Mouse (Mus musculus) CH12.LX (cell line): ENCODE results near the gene Stox2. TPM values are rescaled to one million over a fixed set of nuclear protein-coding genes. Genes with fewer than 3 reads are reported as not detected.

Experiments
- DNase-seq: peaks from one replicate; pipeline ENCODE4 v3.0.0-alpha.2; 2013; ENCODE audit errors: extremely low read depth
- H3K27ac ChIP-seq: 2 replicates; pipeline ENCODE4 v1.5.1; 2012; ENCODE audit warnings: low read depth, mild to moderate bottlenecking, control low read depth, moderate library complexity; ENCODE audit not compliant: insufficient read depth
- H3K27me3 ChIP-seq: replicated peaks from 2 replicates; pipeline ENCODE3; 2012; ENCODE audit warnings: inconsistent platforms
- H3K36me3 ChIP-seq, 2 experiments: replicated peaks in 1 of 2; 2 replicates each; pipeline versions ENCODE3 to v1.6.1; 2012; ENCODE audit warnings: inconsistent platforms in 1 of 2, low read length in 1 of 2, mild to moderate bottlenecking in 1 of 2, mixed read lengths in 1 of 2, moderate library complexity in 1 of 2; ENCODE audit not compliant: control insufficient read depth in 1 of 2, insufficient read depth in 1 of 2
- H3K4me1 ChIP-seq, 2 experiments: 2 replicates each; pipeline ENCODE4 v1.6.1; 2012; ENCODE audit warnings: inconsistent platforms in 1 of 2, moderate library complexity in 1 of 2; ENCODE audit not compliant: insufficient read depth in 2 of 2, control insufficient read depth in 1 of 2
- H3K4me2 ChIP-seq: 2 replicates; pipeline ENCODE4 v1.6.1; 2012; ENCODE audit warnings: low read depth, mild to moderate bottlenecking, control low read depth; ENCODE audit not compliant: poor library complexity, insufficient read depth, severe bottlenecking
- H3K4me3 ChIP-seq, 3 experiments: fragments of 150-350 bp in 1 of 3; sonication (generic) in 1 of 3; replicated peaks in 1 of 3; 2 replicates each; pipeline versions ENCODE3 to v1.5.1; 2011 to 2012; ENCODE audit warnings: low read depth in 2 of 3, low read length in 2 of 3, mild to moderate bottlenecking in 2 of 3, moderate library complexity in 2 of 3, control low read depth in 1 of 3, improper control_type of control experiment in 1 of 3, inconsistent platforms in 1 of 3, mixed read lengths in 1 of 3; ENCODE audit not compliant: poor library complexity in 1 of 3
- H3K79me2 ChIP-seq: replicated peaks from 2 replicates; pipeline ENCODE4 v1.6.1; 2012; ENCODE audit warnings: mild to moderate bottlenecking, moderate library complexity; ENCODE audit not compliant: control insufficient read depth, poor library complexity, insufficient read depth, severe bottlenecking; ENCODE audit errors: extremely low read depth
- H3K9ac ChIP-seq: 2 replicates; pipeline ENCODE4 v1.6.1; 2012; ENCODE audit warnings: low read depth, mild to moderate bottlenecking, control low read depth, moderate library complexity; ENCODE audit not compliant: insufficient read depth
- H3K9me3 ChIP-seq: replicated peaks from 2 replicates; pipeline ENCODE3; 2012; ENCODE audit warnings: low read length, inconsistent platforms, mixed read lengths
- ETS1 ChIP-seq: conservative IDR thresholded peaks from 2 replicates; pipeline ENCODE4 v1.6.1; 2012; ENCODE audit warnings: low read depth, mild to moderate bottlenecking, inconsistent platforms, low read length, improper control_type of control experiment, moderate library complexity
- GABPA ChIP-seq: IDR thresholded peaks from 2 replicates; pipeline ENCODE4 v1.6.1; 2012; ENCODE audit warnings: low read depth, low read length, improper control_type of control experiment, inconsistent platforms; ENCODE audit not compliant: insufficient replicate concordance
- KAT2A ChIP-seq: IDR thresholded peaks from 2 replicates; pipeline ENCODE4 v1.6.1; 2012; ENCODE audit warnings: low read length, improper control_type of control experiment, inconsistent platforms; ENCODE audit not compliant: insufficient replicate concordance
- MXI1 ChIP-seq: IDR thresholded peaks from 2 replicates; pipeline ENCODE4 v1.6.1; 2011; ENCODE audit warnings: mild to moderate bottlenecking, low read depth, low read length, improper control_type of control experiment
- MYC ChIP-seq: IDR thresholded peaks from 2 replicates; pipeline ENCODE4 v1.6.1; 2011; ENCODE audit warnings: low read depth, mild to moderate bottlenecking, improper control_type of control experiment, low read length
- NELFE ChIP-seq: IDR thresholded peaks from 2 replicates; pipeline ENCODE4 v1.6.1; 2011; ENCODE audit warnings: low read depth, low read length, improper control_type of control experiment
- POLR2A ChIP-seq: IDR thresholded peaks from 2 replicates; pipeline ENCODE4 v1.6.1; 2011; ENCODE audit warnings: low read depth, mild to moderate bottlenecking, improper control_type of control experiment, low read length
- SIN3A ChIP-seq: IDR thresholded peaks from 2 replicates; pipeline ENCODE4 v1.6.1; 2012; ENCODE audit warnings: low read length, improper control_type of control experiment, inconsistent platforms
- USF2 ChIP-seq: conservative IDR thresholded peaks from 2 replicates; pipeline ENCODE4 v1.6.1; 2011; ENCODE audit warnings: low read depth, low read length, improper control_type of control experiment
- ZMIZ1 ChIP-seq: IDR thresholded peaks from 2 replicates; pipeline ENCODE4 v1.6.1; 2012; ENCODE audit warnings: low read depth, mild to moderate bottlenecking, inconsistent platforms, low read length, improper control_type of control experiment
- ZNF384 ChIP-seq: IDR thresholded peaks from 2 replicates; pipeline ENCODE4 v1.6.1; 2012; ENCODE audit warnings: low read depth, low read length, improper control_type of control experiment, inconsistent platforms
- dilution Hi-C: fragments of 300-500 bp; cut with MboI; formaldehyde crosslinking; loops from 2 replicates; pipeline ENCODE4 v1.14.3; 2020; ENCODE audit warnings: low sequenced_read_pairs; ENCODE audit not compliant: extremely low pct_unique_long_range_greater_than_20kb, extremely low pct_ligation_motif_present
- in situ Hi-C: fragments of 300-500 bp; cut with MboI; formaldehyde crosslinking; loops from 3 replicates; pipeline ENCODE4 v1.14.3; 2019; ENCODE audit warnings: low sequenced_read_pairs, low pct_ligation_motif_present, low pct_unique_long_range_greater_than_20kb, mixed read lengths
- polyA plus RNA-seq: library from polyadenylated mRNA; unstranded; fragments of >175 nt; gene quantifications from 2 replicates; pipeline ENCODE4 v1.2.1, GENCODE M21; 2012; ENCODE audit warnings: low read depth; ENCODE audit not compliant: insufficient read length
- total RNA-seq, 2 experiments: library from RNA; depleted of rRNA; stranded (reverse); fragments of 300-350 nt in 1 of 2; fragments of >200 nt in 1 of 2; gene quantifications; 2 replicates each; pipeline ENCODE4 v1.2.3; 2012 to 2014

Gene Stox2
- total and polyA plus RNA-seq, 3 experiments = 0.23 to 1.0 (median 0.42) TPM

DNA sequence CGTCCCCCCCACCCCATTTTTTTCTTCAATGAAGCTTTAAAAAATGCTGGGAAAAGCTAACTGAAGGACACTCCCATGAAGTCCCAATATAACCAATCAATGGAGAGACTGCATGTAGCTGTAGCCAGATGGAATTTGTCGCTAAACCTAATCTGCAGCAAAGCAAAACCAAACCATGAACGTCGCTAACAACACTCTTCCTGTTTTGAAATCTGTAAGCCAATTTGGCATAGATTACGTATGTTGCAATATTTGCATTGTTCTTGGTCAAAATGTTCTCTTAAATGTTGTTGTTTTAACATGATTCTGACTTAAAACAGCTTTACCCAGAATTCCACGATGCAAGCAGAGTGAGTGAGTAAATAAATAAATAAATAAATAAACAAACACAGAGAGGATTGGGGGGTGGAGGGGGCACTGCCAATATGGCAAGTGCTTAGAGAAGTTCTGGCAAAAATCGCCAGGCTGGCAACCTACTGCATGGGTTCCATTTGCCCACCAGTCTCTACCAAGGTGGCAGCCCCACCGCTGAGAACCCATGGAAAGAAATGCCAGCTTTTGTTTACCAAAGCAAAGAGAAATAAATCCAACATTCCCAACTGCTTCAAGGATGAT, 203.0 kb downstream of the Stox2 start:
- Histone ChIP-seq H3K9ac (peak overlapping the region; percentile 4; the same call in 1 of the 2 replicates), H3K4me3 (no peak overlapping the region), H3K9me3 (no peaks in the 10 kb centered on the region), H3K27me3 (no peaks in the 10 kb centered on the region), H3K79me2 (no peaks in the 10 kb centered on the region), H3K4me1 (peaks cover 0 to 16% of the 10 kb centered on the region in 2 experiments; a peak in 2 of 4 replicates), H3K4me2 (peak overlapping the region; percentile 97), H3K27ac (no peak overlapping the region), H3K36me3 (no peaks in the 10 kb centered on the region)
- in situ Hi-C loops (no loop called here), dilution Hi-C loops (no loop called here)
- TF ChIP-seq MYC (no peak), NELFE (no peak), KAT2A (no peak), ETS1 (no peak), POLR2A (no peak), ZMIZ1 (no peak)
- no peak for DNase-seq

- H3K4me1 ChIP-seq = peaks cover 0 to 16% of the 10 kb centered on the region in 2 experiments; a peak in 2 of 4 replicates
- TF ChIP-seq POLR2A = 0 out of 2 replicates have a peak, but pooled peaks have one; percentile 27
- no peak for TF ChIP-seq USF2
- peak; percentile 76; the same call in 1 of the 2 replicates for TF ChIP-seq ZNF384
- no peak for TF ChIP-seq GABPA
- TF ChIP-seq SIN3A = peak; percentile 30; the same call in 1 of the 2 replicates
- TF ChIP-seq MXI1 = peak; percentile 71
- H3K27ac ChIP-seq = no peak overlapping the region
- no peaks in the 10 kb centered on the region for H3K27me3 ChIP-seq
- H3K4me2 ChIP-seq = peak overlapping the region; percentile 97
- H3K9ac ChIP-seq = peak overlapping the region; percentile 13; the same call in 1 of the 2 replicates
- H3K79me2 ChIP-seq = no peaks in the 10 kb centered on the region
- dilution Hi-C loops = no loop called here
- peak overlapping the region in 2 of 3 experiments; percentile 10 to 45 for H3K4me3 ChIP-seq
- in situ Hi-C loops = no loop called here
- no peaks in the 10 kb centered on the region for H3K9me3 ChIP-seq
- no peak for DNase-seq
- no peaks in the 10 kb centered on the region for H3K36me3 ChIP-seq
Observed at GRCm38 (mm10) chr8:47242207-47243004, 203.8 kb downstream of the Stox2 start.
